Mouse (Mus musculus) embryo, embryonic 10.5 days (tissue): Measurements from ENCODE around the gene Btbd3.

ENCODE experiments used
- DNase-seq: peaks from one replicate; pipeline ENCODE4 v3.0.0-alpha.2; 2015; ENCODE audit warnings: low spot score

Btbd3 gene

GRCm38 (mm10) chr2:138388591-138388990 is 132.2 kb downstream of the Btbd3 start:
- no peak for DNase-seq

GRCm38 (mm10) chr2:138403046-138403445 is 146.7 kb downstream of the Btbd3 start:
- DNase-seq: no peak

- peak; percentile 69 for DNase-seq
These were observed 149.6 kb downstream of the Btbd3 start for GRCm38 (mm10) chr2:138405753-138406528.

GRCm38 (mm10) chr2:138406703-138407102 is 150.3 kb downstream of the Btbd3 start:
- DNase-seq: peak; percentile 35

GRCm38 (mm10) chr2:138412537-138412936 is 156.2 kb downstream of the Btbd3 start:
- DNase-seq: peak; percentile 25

GRCm38 (mm10) chr2:138422321-138422720 is 166.0 kb downstream of the Btbd3 start:
- no peak for DNase-seq

- DNase-seq: no peak
These were observed 175.6 kb downstream of the Btbd3 start for GRCm38 (mm10) chr2:138431991-138432390.

- no peak for DNase-seq
These were observed 190.1 kb downstream of the Btbd3 start for GRCm38 (mm10) chr2:138446466-138446865.

- DNase-seq: no peak
These were observed 190.6 kb downstream of the Btbd3 start for GRCm38 (mm10) chr2:138446943-138447342.

- no peak for DNase-seq
These were observed 191.3 kb downstream of the Btbd3 start for GRCm38 (mm10) chr2:138447681-138448080.

- DNase-seq: no peak
These were observed 211.7 kb downstream of the Btbd3 start for GRCm38 (mm10) chr2:138468046-138468572.

- no peak for DNase-seq
These were observed 217.0 kb downstream of the Btbd3 start for GRCm38 (mm10) chr2:138473407-138473806.

GRCm38 (mm10) chr2:138476486-138476885 is 220.1 kb downstream of the Btbd3 start:
- no peak for DNase-seq

GRCm38 (mm10) chr2:138477278-138477677 is 220.9 kb downstream of the Btbd3 start:
- DNase-seq: no peak

- DNase-seq: no peak
These were observed 226.2 kb downstream of the Btbd3 start for GRCm38 (mm10) chr2:138482541-138482940.

- DNase-seq: no peak
These were observed 228.5 kb downstream of the Btbd3 start for GRCm38 (mm10) chr2:138484871-138485270.

GRCm38 (mm10) chr2:138490688-138491405 is 234.5 kb downstream of the Btbd3 start:
- no peak for DNase-seq

GRCm38 (mm10) chr2:138492176-138492575 is 235.8 kb downstream of the Btbd3 start:
- no peak for DNase-seq

- peak; percentile 21 for DNase-seq
These were observed 247.6 kb downstream of the Btbd3 start for GRCm38 (mm10) chr2:138503866-138504380.

GRCm38 (mm10) chr2:138515531-138515930 is 259.2 kb downstream of the Btbd3 start:
- DNase-seq: no peak

- DNase-seq: no peak
These were observed 272.1 kb downstream of the Btbd3 start for GRCm38 (mm10) chr2:138528461-138528860.

- peak; percentile 9 for DNase-seq
These were observed 275.0 kb downstream of the Btbd3 start for GRCm38 (mm10) chr2:138531160-138531967.
